Mouse (Mus musculus) adrenal gland, adult 18-20 months (tissue): ENCODE data around the gene Irgq. TPM values are rescaled to one million over a fixed set of nuclear protein-coding genes. Genes with fewer than 3 reads are reported as not detected.

Experiments used
- DNase-seq, 2 experiments: peaks; one replicate each; pipeline ENCODE4 v3.0.0; 2021 to 2022; ENCODE audit warnings: low spot score in 2 of 2
- total RNA-seq, 2 experiments: library from RNA; stranded (reverse); gene quantifications; 1 replicate in 1 of 2; 2 replicates in 1 of 2; pipeline ENCODE4 v1.2.3; 2021

Irgq gene
- total RNA-seq, 2 experiments from 2014 or later = 21.0 to 24.1 TPM

DNA sequence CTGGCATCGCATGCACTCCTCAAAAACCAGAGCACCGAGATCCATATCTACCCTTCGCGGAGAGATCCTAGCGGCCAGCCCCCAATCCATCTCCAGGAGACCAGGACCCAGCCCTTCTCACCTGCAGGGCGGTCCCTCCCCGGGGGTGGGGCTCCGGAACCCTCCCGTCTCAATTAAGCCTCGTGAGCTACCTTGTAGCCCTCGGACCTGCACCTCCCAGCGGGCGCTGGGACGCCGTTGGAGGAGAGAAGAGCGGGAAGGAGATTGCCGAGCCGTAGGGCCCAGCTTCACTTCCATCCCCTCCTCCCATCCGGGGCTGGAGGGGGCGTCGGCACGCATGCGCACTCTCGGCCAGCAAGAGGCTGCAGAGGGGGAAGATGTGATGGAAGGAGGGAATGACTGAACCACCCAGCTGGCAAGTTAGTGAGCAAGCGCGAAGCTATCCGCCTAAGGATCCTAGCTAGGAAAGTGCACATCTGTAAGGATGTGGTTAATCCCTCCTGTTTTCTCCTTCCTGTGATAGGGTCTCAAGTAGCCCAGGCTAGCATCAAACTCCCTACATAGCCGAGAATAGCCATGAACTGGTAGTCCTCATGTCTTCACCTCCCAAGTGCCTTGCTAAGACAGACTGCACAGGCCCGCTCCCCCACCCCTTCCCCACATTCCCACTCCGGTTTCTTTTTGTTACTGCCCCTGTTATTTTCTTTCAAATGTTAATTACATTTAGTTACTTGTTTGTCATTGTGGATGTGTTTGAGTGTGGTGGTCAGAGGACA is 57.0 kb downstream of the Irgq start, which contains the start of the genes Ethe1 and Zfp575:
Gene Ethe1, plus strand, starts transcription at position 214 of the 776 bp plus-strand sequence.
Gene Zfp575, minus strand, starts transcription at position 312 of the 776 bp plus-strand sequence.
- no peak for DNase-seq

Other genes with a start within 250 kb of the Irgq start
- 1 to 10 TPM; 6.9 to 7.0 TPM for gene Zfp61, start 229.5 kb upstream of the Irgq start, total RNA-seq
- 1 to 10 TPM; 4.2 to 4.4 TPM for gene Zfp94, start 214.0 kb upstream of the Irgq start, total RNA-seq
- gene Tescl, start 196.8 kb upstream of the Irgq start, total RNA-seq = 1 to 10 TPM in 1 of 2 experiments, under 1 TPM in 1; 0.73 to 1.3 TPM
- gene Lypd5, start 181.5 kb upstream of the Irgq start, total RNA-seq = not detected
- gene Kcnn4, start 160.4 kb upstream of the Irgq start, total RNA-seq = 1 to 10 TPM in 1 of 2 experiments, under 1 TPM in 1; 0.60 to 1.5 TPM
- 10 to 100 TPM; 17.7 to 20.1 TPM for gene Smg9, start 131.1 kb upstream of the Irgq start, total RNA-seq
- not detected for gene Irgc1, start 78.4 kb upstream of the Irgq start, total RNA-seq
- 10 to 100 TPM in 1 of 2 experiments, 1 to 10 TPM in 1; 6.5 to 14.4 TPM for gene Plaur, start 68.2 kb upstream of the Irgq start, total RNA-seq
- gene Cadm4, start 48.7 kb upstream of the Irgq start, total RNA-seq = 1 to 10 TPM; 3.5 TPM
- 1 to 10 TPM; 4.6 to 5.0 TPM for gene Zfp428, start 23.7 kb upstream of the Irgq start, total RNA-seq
- not detected for gene AC161166.1, start 18.2 kb upstream of the Irgq start, total RNA-seq
- not detected for gene Pinlyp, start 15.4 kb downstream of the Irgq start, total RNA-seq
- 10 to 100 TPM; 35.9 to 37.1 TPM for gene Xrcc1, start 15.6 kb downstream of the Irgq start, total RNA-seq
- 10 to 100 TPM; 28.9 to 40.3 TPM for gene Ethe1, start 56.9 kb downstream of the Irgq start, total RNA-seq
- under 1 TPM; 0.32 to 0.46 TPM for gene Zfp575, start 57.0 kb downstream of the Irgq start, total RNA-seq
- gene Phldb3, start 80.1 kb downstream of the Irgq start, total RNA-seq = 1 to 10 TPM; 3.8 to 5.2 TPM
- gene Lypd3, start 105.9 kb downstream of the Irgq start, total RNA-seq = under 1 TPM in 1 of 2 experiments, not detected in 1; 0.50 TPM
- not detected for gene Tex101, start 146.0 kb downstream of the Irgq start, total RNA-seq
- not detected for gene BC049730, start 178.6 kb downstream of the Irgq start, total RNA-seq
- not detected for gene Gm4763, start 196.2 kb downstream of the Irgq start, total RNA-seq
- gene Cd177, start 229.6 kb downstream of the Irgq start, total RNA-seq = under 1 TPM in 1 of 2 experiments, not detected in 1; 0.19 TPM
- not detected for gene Ceacam10, start 246.5 kb downstream of the Irgq start, total RNA-seq